Mouse (Mus musculus): ENCODE data around the gene Uroc1. TPM values are rescaled to one million over a fixed set of nuclear protein-coding genes. Genes with fewer than 3 reads are reported as not detected.

Uroc1 gene
- polyA plus RNA-seq, 1 experiment: not detected

GRCm38 (mm10) chr6:90411926-90412325 is 78.8 kb downstream of the Uroc1 start:
- 82% methylated on average over 7 of the region's 7 CpGs for WGBS
- TF ChIP-seq CTCF (IDR thresholded peaks at IDR 0.05; ENCODE audit: borderline replicate concordance, insufficient read depth, low read depth, low read length) (no peak), POLR2A (IDR thresholded peaks at IDR 0.05; ENCODE audit: borderline replicate concordance, insufficient read depth, low read length) (no peak)

More at GRCm38 (mm10) chr6:90411926-90412325, 78.8 kb downstream of the Uroc1 start:
- Histone ChIP-seq H3K4me1 (ENCODE audit: control insufficient read depth, insufficient read depth, low read length) (no peaks in the 10 kb centered on the region; the same call in 1 of the 2 replicates), H3K27me3 (ENCODE audit: control insufficient read depth, insufficient read depth, low read length) (no peaks in the 10 kb centered on the region), H3K27ac (ENCODE audit: insufficient read depth, low read length) (no peak overlapping the region), H3K4me3 (replicated peaks; ENCODE audit: insufficient read depth, low read depth, low read length) (no peak overlapping the region)
- no peak for DNase-seq

Other genes with a start within 250 kb of the Uroc1 start
- gene Vmn1r50, start 231.9 kb upstream of the Uroc1 start, polyA plus RNA-seq (2012; rRNA removed): not detected in 2 replicates
- gene Vmn1r51, start 210.7 kb upstream of the Uroc1 start, polyA plus RNA-seq (2012; rRNA removed): not detected in 2 replicates
- gene Vmn1r52, start 158.5 kb upstream of the Uroc1 start, polyA plus RNA-seq (2012; rRNA removed): not detected in 2 replicates
- gene V1ra8, start 130.5 kb upstream of the Uroc1 start, polyA plus RNA-seq (2012; rRNA removed): not detected in 2 replicates
- not detected in 2 replicates for gene Vmn1r53, start 108.8 kb upstream of the Uroc1 start, polyA plus RNA-seq (2012; rRNA removed)
- not detected in 2 replicates for gene Vmn1r54, start 87.0 kb upstream of the Uroc1 start, polyA plus RNA-seq (2012; rRNA removed)
- gene BC048671, start 32.1 kb upstream of the Uroc1 start, polyA plus RNA-seq (2012; rRNA removed): not detected in 2 replicates
- not detected in 2 replicates for gene Chst13, start 8.1 kb upstream of the Uroc1 start, polyA plus RNA-seq (2012; rRNA removed)
- gene Zxdc, start 36.2 kb downstream of the Uroc1 start, polyA plus RNA-seq (2012; rRNA removed): 20.3 and 21.5 TPM in 2 replicates
- gene Cfap100, start 95.5 kb downstream of the Uroc1 start, polyA plus RNA-seq (2012; rRNA removed): 5.3 and 5.5 TPM in 2 replicates
- gene Klf15, start 129.3 kb downstream of the Uroc1 start, polyA plus RNA-seq (2012; rRNA removed): 26.1 and 28.4 TPM in 2 replicates
- gene Aldh1l1, start 153.1 kb downstream of the Uroc1 start, polyA plus RNA-seq (2012; rRNA removed): 50.1 and 56.3 TPM in 2 replicates

Data from cerebellum, adult 2 months (tissue).